ENCODE assay signal across 17 mouse cellular contexts in the genomic region with DNA sequence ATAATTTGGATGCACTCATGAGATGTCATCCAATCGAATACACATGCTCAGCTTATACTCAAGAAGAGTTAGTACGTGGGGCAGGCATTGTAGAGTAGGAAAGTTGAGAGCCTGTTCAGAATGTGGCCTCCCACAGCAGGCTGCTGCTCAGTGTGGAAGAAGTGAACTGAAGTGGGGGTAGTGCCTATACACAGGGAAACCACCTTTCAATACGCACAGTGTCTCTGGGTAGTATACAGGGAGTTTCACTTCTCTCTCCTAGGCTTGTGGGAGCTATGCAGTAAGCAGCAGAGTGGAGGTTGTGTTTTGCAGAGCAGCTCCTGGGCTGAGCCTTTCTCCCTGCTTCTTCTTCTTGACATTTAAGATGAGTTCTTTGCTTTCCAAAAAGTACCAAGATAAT.
A peak's percentile ranks its signal among the peaks of the same experiment; 100 is the strongest.
DNase-seq lines count a peak whose midpoint lies in the region; ATAC-seq lines count a peak whose summit lies in the region.
"Had no signal": no experiment of that assay in that cellular context is flagged by ENCODE, and none has a peak within 500 bp of the region (broad histone marks: within the 10 kb centered on the region; RNA-seq: fewer than 3 reads in every experiment).

No protein-coding gene starts in this region.

- H3K36me3 ChIP-seq in splenic B cell, adult 2 months (ENCODE audit: control insufficient read depth, insufficient read depth, low read length, poor library complexity, severe bottlenecking) = no peaks in the 10 kb centered on the region
- H3K36me3 ChIP-seq: heart, embryonic 10.5 days; neural tube, embryonic 13.5 days had no signal

- intact Hi-C loops in heart, postnatal 36 days (cut with DNase I) = no loop called here

- DNase-seq in heart, adult 11 months = peak; percentile 90
- no peak for DNase-seq in heart, postnatal 36 days
- peak; percentile 31 for DNase-seq in thymus, postnatal 14 days
- DNase-seq in thymus, postnatal 10 days (ENCODE audit: low spot score in 2 of 2) = no peak
- peak; percentile 92 for DNase-seq in splenic B cell, adult 2 months (ENCODE audit: low read depth, low spot score)
- DNase-seq in cerebellum, adult 11 months = no peak
- no peak for DNase-seq in right cerebral cortex, postnatal 25 days
- DNase-seq: cerebellum, adult 11-12 months; heart, postnatal 4 days; lung, postnatal 4 days; retina, postnatal 1 day had no signal

- ATAC-seq in megakaryocyte, adult 5-6 weeks (ENCODE audit: poor library complexity, severe bottlenecking) = peak; percentile 97
- ATAC-seq: forebrain, embryonic 14.5 days; intestine, embryonic 16.5 days; midbrain, embryonic 16.5 days had no signal

- no peaks in the 10 kb centered on the region for H3K27me3 ChIP-seq in splenic B cell, adult 2 months (ENCODE audit: control insufficient read depth, insufficient read depth, low read length, poor library complexity, severe bottlenecking)
- H3K27me3 ChIP-seq: neural tube, embryonic 13.5 days had no signal

Comparison
In these comparisons a context has a peak if more than half of its experiments do, and no peak if none do; other contexts are left out.
1. DNase-seq: peak in heart, adult 11 months (single experiment), thymus, postnatal 14 days (single experiment) and splenic B cell, adult 2 months (single experiment); none in heart, postnatal 36 days (0 of 2), thymus, postnatal 10 days (0 of 2), cerebellum, adult 11 months (single experiment) and right cerebral cortex, postnatal 25 days (single experiment).